Mouse (Mus musculus): Measurements from ENCODE around the gene Magi2. TPM values are rescaled to one million over a fixed set of nuclear protein-coding genes. Genes with fewer than 3 reads are reported as not detected.

The Magi2 gene
- polyA plus RNA-seq, 1 experiment from 2014 or later, result 18.6 TPM

DNA sequence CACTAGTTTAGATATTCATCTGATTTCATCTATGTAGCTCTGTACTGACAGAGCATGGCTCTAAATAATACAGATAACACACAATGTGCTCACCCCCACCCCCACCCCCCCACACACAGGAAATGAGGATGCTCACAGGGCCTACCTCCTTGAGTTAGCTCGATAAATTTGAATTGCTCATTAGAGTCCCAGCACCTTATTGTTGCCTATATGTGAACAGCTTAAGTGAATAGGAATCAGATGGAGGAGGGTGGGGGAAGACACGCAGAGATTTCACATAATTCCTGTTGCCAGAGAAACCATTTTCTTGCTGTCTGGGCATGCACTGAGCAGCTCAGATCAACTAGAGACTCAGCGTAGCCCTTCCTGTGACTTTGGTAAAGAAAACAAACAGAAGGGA is 755.2 kb downstream of the Magi2 start:
- Histone ChIP-seq H3K9me3 (replicated peaks) (no peaks in the 10 kb centered on the region), H3K9ac (no peak overlapping the region), H3K27ac (no peak overlapping the region; the same call in 1 of the 2 replicates), H3K27me3 (no peaks in the 10 kb centered on the region), H3K4me2 (no peak overlapping the region), H3K4me3 (no peak overlapping the region), H3K36me3 (ENCODE audit: poor library complexity, severe bottlenecking) (no peaks in the 10 kb centered on the region), H3K4me1 (peaks cover 22% of the 10 kb centered on the region)
- WGBS, result 10% methylated on average over 3 of the region's 3 CpGs
- peak; percentile 90 for ATAC-seq

- Histone ChIP-seq H3K9ac (no peak overlapping the region), H3K9me3 (replicated peaks) (no peaks in the 10 kb centered on the region), H3K36me3 (ENCODE audit: poor library complexity, severe bottlenecking) (no peaks in the 10 kb centered on the region), H3K4me2 (no peak overlapping the region), H3K27ac (no peak overlapping the region), H3K4me3 (no peak overlapping the region), H3K27me3 (no peaks in the 10 kb centered on the region), H3K4me1 (no peaks in the 10 kb centered on the region)
- 89% methylated on average over 6 of the region's 6 CpGs for WGBS
- ATAC-seq, result no peak
These were observed 772.6 kb downstream of the Magi2 start for GRCm38 (mm10) chr5:19999486-19999885.

DNA sequence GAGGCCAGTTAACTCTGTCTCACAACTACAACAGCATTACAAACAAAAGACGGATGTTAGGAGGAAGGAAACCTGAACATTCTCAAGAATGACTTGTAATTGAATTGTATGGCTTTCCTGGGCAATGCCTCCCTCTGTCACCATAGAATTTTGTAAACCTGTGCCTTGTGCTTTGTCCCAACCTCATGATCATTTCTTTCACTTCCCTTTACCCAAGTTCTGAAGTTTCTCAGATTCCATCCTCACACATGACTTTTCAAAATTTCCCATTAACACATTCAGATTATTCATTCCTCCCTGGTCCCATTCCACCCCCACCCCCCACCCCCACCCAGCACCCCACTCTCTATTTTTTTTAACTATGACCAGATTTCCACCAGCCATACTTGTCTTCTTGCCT is 773.1 kb downstream of the Magi2 start:
- no peaks in the 10 kb centered on the region for H3K4me1 ChIP-seq
- H3K27me3 ChIP-seq, result no peaks in the 10 kb centered on the region
- H3K4me3 ChIP-seq, result no peak overlapping the region
- H3K9ac ChIP-seq, result no peak overlapping the region
- H3K36me3 ChIP-seq (ENCODE audit: poor library complexity, severe bottlenecking), result no peaks in the 10 kb centered on the region
- no peak overlapping the region for H3K27ac ChIP-seq
- WGBS, result 100% methylated on average over 1 of the region's 1 CpGs
- no peaks in the 10 kb centered on the region for H3K9me3 ChIP-seq (replicated peaks)
- H3K4me2 ChIP-seq, result no peak overlapping the region
- ATAC-seq, result no peak

GRCm38 (mm10) chr5:20006616-20007015 is 779.8 kb downstream of the Magi2 start:
- Histone ChIP-seq H3K27me3 (no peaks in the 10 kb centered on the region), H3K4me2 (no peak overlapping the region), H3K36me3 (ENCODE audit: poor library complexity, severe bottlenecking) (no peaks in the 10 kb centered on the region), H3K27ac (no peak overlapping the region), H3K4me1 (no peaks in the 10 kb centered on the region), H3K9ac (no peak overlapping the region), H3K4me3 (no peak overlapping the region), H3K9me3 (replicated peaks) (no peaks in the 10 kb centered on the region)
- 81% methylated on average over 2 of the region's 2 CpGs for WGBS
- ATAC-seq, result no peak

DNA sequence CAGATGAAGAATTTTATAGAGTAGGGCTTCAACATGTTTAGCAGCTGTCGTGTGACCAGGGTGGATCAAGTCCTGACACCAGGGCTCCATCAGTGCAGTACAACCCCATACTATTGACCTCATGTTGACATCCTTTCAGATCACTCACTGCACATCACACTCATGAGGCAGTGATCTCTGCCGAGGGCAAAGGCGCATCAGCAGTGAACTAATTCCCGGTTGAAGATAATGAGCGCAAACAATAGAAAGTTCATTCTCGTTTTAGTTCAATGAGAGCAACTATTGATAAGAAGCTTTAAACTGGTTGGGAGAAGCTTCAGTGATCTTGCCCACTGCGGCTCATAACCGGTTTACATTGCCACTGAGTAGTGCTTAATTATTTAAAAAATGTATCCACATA is 780.4 kb downstream of the Magi2 start:
- Histone ChIP-seq H3K4me2 (no peak overlapping the region), H3K9me3 (replicated peaks) (no peaks in the 10 kb centered on the region), H3K4me1 (no peaks in the 10 kb centered on the region), H3K27ac (no peak overlapping the region), H3K36me3 (ENCODE audit: poor library complexity, severe bottlenecking) (no peaks in the 10 kb centered on the region), H3K27me3 (no peaks in the 10 kb centered on the region), H3K4me3 (no peak overlapping the region), H3K9ac (no peak overlapping the region)
- no peak for ATAC-seq
- 84% methylated on average over 8 of the region's 8 CpGs for WGBS

DNA sequence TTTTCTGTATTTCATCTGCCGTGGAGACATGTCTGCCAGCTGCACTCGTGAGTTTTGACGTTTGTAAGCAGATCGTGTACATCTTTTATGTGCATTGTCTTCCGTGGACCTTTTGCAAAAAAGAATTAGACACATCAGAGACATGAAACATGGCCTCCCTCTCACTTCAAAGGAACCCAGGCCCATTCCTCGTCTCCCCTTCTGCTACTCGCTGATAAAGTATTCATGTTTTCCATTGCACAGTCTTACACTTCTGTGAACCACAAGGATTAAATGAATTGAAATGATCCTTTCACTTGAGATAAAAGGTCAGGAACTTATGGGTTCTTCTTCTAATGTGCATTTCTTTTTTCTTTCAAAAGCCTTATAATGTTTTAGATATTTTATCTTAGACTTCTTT is 783.4 kb downstream of the Magi2 start:
- H3K4me1 ChIP-seq, result no peaks in the 10 kb centered on the region
- H3K9me3 ChIP-seq (replicated peaks), result no peaks in the 10 kb centered on the region
- H3K27ac ChIP-seq, result no peak overlapping the region
- 49% methylated on average over 7 of the region's 7 CpGs for WGBS
- no peaks in the 10 kb centered on the region for H3K27me3 ChIP-seq
- no peak overlapping the region for H3K9ac ChIP-seq
- no peak overlapping the region for H3K4me2 ChIP-seq
- no peaks in the 10 kb centered on the region for H3K36me3 ChIP-seq (ENCODE audit: poor library complexity, severe bottlenecking)
- H3K4me3 ChIP-seq, result no peak overlapping the region
- no peak for ATAC-seq

GRCm38 (mm10) chr5:20018063-20018462 is 791.2 kb downstream of the Magi2 start:
- 79% methylated on average over 3 of the region's 3 CpGs for WGBS
- no peaks in the 10 kb centered on the region for H3K4me1 ChIP-seq
- no peak overlapping the region for H3K4me3 ChIP-seq
- H3K4me2 ChIP-seq, result no peak overlapping the region
- H3K27me3 ChIP-seq, result no peaks in the 10 kb centered on the region
- no peaks in the 10 kb centered on the region for H3K36me3 ChIP-seq (ENCODE audit: poor library complexity, severe bottlenecking)
- H3K9me3 ChIP-seq (replicated peaks), result no peaks in the 10 kb centered on the region
- no peak overlapping the region for H3K27ac ChIP-seq
- H3K9ac ChIP-seq, result no peak overlapping the region
- no peak for ATAC-seq

DNA sequence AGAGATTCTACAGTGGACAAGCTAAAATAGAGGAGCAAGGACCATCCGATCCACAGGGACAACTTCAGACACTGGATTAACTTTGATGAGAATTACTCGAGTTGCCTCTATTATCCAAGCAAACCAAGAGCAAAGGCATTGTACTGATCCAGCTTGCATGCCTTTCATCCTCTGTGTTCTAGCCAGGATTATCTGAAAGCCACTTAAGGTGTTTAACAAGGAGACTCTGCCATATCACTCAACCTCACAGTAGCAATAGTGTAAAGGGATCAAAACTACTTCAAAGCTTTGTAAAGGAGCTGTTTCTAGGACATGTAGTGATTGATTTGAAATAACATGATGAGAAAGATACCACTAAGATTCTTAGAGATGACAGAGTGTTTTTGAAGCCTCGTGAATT is 819.8 kb downstream of the Magi2 start:
- Histone ChIP-seq H3K9ac (no peak overlapping the region), H3K27ac (no peak overlapping the region), H3K9me3 (replicated peaks) (no peaks in the 10 kb centered on the region), H3K4me1 (peaks cover 12% of the 10 kb centered on the region), H3K36me3 (ENCODE audit: poor library complexity, severe bottlenecking) (no peaks in the 10 kb centered on the region), H3K4me3 (no peak overlapping the region), H3K27me3 (no peaks in the 10 kb centered on the region), H3K4me2 (no peak overlapping the region)
- ATAC-seq, result no peak
- 34% methylated on average over 3 of the region's 3 CpGs for WGBS

DNA sequence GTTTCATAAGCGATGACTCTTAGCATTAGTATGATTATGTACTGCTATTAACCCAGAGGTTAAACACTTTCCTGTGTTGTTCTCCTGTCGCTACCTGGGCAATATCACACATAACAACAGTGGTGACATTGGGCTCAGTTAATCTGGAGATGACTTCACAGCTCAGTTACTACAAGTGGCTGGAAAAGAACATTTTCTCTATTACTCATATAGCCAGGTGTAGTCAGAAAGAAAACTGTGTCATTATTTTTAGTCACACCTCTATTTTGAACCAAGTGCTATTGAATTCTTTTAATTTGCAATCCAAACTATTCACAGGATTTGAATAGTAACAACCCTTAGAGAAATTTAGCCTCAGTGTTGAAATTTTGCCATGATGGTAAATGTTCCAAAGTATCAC is 821.5 kb downstream of the Magi2 start:
- ATAC-seq, result no peak
- Histone ChIP-seq H3K27me3 (no peaks in the 10 kb centered on the region), H3K36me3 (ENCODE audit: poor library complexity, severe bottlenecking) (no peaks in the 10 kb centered on the region), H3K9ac (no peak overlapping the region), H3K9me3 (replicated peaks) (no peaks in the 10 kb centered on the region), H3K4me1 (peaks cover 12% of the 10 kb centered on the region), H3K4me2 (no peak overlapping the region), H3K27ac (no peak overlapping the region), H3K4me3 (no peak overlapping the region)
- WGBS, result 90% methylated on average over 2 of the region's 2 CpGs

- 21% methylated on average over 1 of the region's 1 CpGs for WGBS
- no peaks in the 10 kb centered on the region for H3K9me3 ChIP-seq (replicated peaks)
- no peak overlapping the region for H3K4me2 ChIP-seq
- no peaks in the 10 kb centered on the region for H3K27me3 ChIP-seq
- no peak overlapping the region for H3K4me3 ChIP-seq
- no peaks in the 10 kb centered on the region for H3K36me3 ChIP-seq (ENCODE audit: poor library complexity, severe bottlenecking)
- H3K27ac ChIP-seq, result no peak overlapping the region; the same call in 1 of the 2 replicates
- peak; percentile 69 for ATAC-seq
- peaks cover 12% of the 10 kb centered on the region for H3K4me1 ChIP-seq
- no peak overlapping the region for H3K9ac ChIP-seq
These were observed 823.4 kb downstream of the Magi2 start for GRCm38 (mm10) chr5:20050284-20050683.

- no peak overlapping the region for H3K9ac ChIP-seq
- H3K27ac ChIP-seq, result no peak overlapping the region
- H3K4me1 ChIP-seq, result peaks cover 17% of the 10 kb centered on the region
- no peak overlapping the region for H3K4me2 ChIP-seq
- H3K27me3 ChIP-seq, result no peaks in the 10 kb centered on the region
- no peak for ATAC-seq
- no peaks in the 10 kb centered on the region for H3K36me3 ChIP-seq (ENCODE audit: poor library complexity, severe bottlenecking)
- H3K4me3 ChIP-seq, result no peak overlapping the region
- no peaks in the 10 kb centered on the region for H3K9me3 ChIP-seq (replicated peaks)
- 94% methylated on average over 1 of the region's 1 CpGs for WGBS
These were observed 828.2 kb downstream of the Magi2 start for GRCm38 (mm10) chr5:20055000-20055399.

- Histone ChIP-seq H3K4me3 (no peak overlapping the region), H3K27ac (peak overlapping the region; percentile 61), H3K4me2 (no peak overlapping the region), H3K27me3 (no peaks in the 10 kb centered on the region), H3K9me3 (replicated peaks) (no peaks in the 10 kb centered on the region), H3K4me1 (peaks cover 12% of the 10 kb centered on the region), H3K9ac (no peak overlapping the region), H3K36me3 (ENCODE audit: poor library complexity, severe bottlenecking) (no peaks in the 10 kb centered on the region)
- 33% methylated on average over 5 of the region's 5 CpGs for WGBS
- peak; percentile 80 for ATAC-seq
These were observed 829.4 kb downstream of the Magi2 start for GRCm38 (mm10) chr5:20056074-20056842.

DNA sequence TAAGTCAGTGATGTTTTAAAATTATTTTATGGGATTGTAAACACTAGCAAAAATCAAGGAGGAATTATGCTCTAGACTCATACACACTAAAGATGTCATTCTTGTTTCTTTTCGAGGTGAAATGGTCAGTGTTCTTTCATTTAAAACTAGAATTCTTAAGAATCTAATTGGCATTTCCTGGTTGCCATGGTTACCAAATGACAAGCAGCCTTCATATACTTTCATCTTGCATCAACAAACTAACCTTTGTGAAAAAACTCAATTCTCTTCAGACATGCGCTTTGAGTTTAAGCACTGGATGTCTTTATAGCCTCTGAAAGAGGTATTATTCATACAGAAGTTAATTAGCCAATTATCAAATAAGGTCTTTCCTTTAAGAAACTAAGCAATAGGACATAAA is 830.0 kb downstream of the Magi2 start:
- 0 out of 2 replicates have a peak, but pooled peaks have one; percentile 14 for ATAC-seq
- no peak overlapping the region for H3K4me2 ChIP-seq
- WGBS, result 20% methylated on average over 2 of the region's 2 CpGs
- peaks cover 12% of the 10 kb centered on the region for H3K4me1 ChIP-seq
- H3K27me3 ChIP-seq, result no peaks in the 10 kb centered on the region
- H3K9me3 ChIP-seq (replicated peaks), result no peaks in the 10 kb centered on the region
- no peak overlapping the region for H3K4me3 ChIP-seq
- no peaks in the 10 kb centered on the region for H3K36me3 ChIP-seq (ENCODE audit: poor library complexity, severe bottlenecking)
- H3K9ac ChIP-seq, result no peak overlapping the region
- H3K27ac ChIP-seq, result no peak overlapping the region
